Mouse (Mus musculus) B cell, adult 62 days (primary cell): ENCODE measurements around the gene Slc24a5. TPM values are rescaled to one million over a fixed set of nuclear protein-coding genes. Genes with fewer than 3 reads are reported as not detected.

ENCODE experiments used
- total RNA-seq: library from RNA; stranded (reverse); gene quantifications from 4 replicates; pipeline ENCODE4 v1.2.4, GENCODE M21; 2023

Gene Slc24a5
- total RNA-seq, result not detected in 4 replicates

GRCm38 (mm10) chr2:125067894-125068293, at the start of gene Slc24a5:
Slc24a5 (plus strand) TSS chr2:125068124.

GRCm38 (mm10) chr2:125123477-125123852, 55.5 kb downstream of the Slc24a5 start, which contains the start of gene Myef2:
Myef2 (minus strand) TSS chr2:125123661.

GRCm38 (mm10) chr2:125135903-125136811, 68.2 kb downstream of the Slc24a5 start, which contains the start of gene Ctxn2:
Ctxn2 (plus strand) TSS chr2:125136692.

Other genes with a start within 250 kb of the Slc24a5 start
- 31.8 to 34.7 TPM (median 33.5 TPM) in 4 replicates for gene Myef2, start 55.5 kb downstream of the Slc24a5 start, total RNA-seq
- not detected in 4 replicates for gene Ctxn2, start 68.6 kb downstream of the Slc24a5 start, total RNA-seq
- gene Slc12a1, start 84.4 kb downstream of the Slc24a5 start, total RNA-seq, result not detected in 4 replicates
- gene Dut, start 179.1 kb downstream of the Slc24a5 start, total RNA-seq, result 20.2 to 32.5 TPM (median 20.4 TPM) in 4 replicates